Mouse (Mus musculus) left cerebral cortex, postnatal 25 days (tissue): ENCODE data around the gene Uhrf1bp1. TPM values are rescaled to one million over a fixed set of nuclear protein-coding genes. Genes with fewer than 3 reads are reported as not detected.
A peak's percentile ranks its signal among the peaks of the same experiment; 100 is the strongest.

Experiments used
- DNase-seq, 2 experiments: peaks; one replicate each; pipeline ENCODE4 v3.0.0; 2022; ENCODE audit warnings: low spot score in 2 of 2, mixed read lengths in 1 of 2
- intact Hi-C: fragments of 180-260 bp; cut with DNase I; formaldehyde crosslinking; loops from one replicate; pipeline ENCODE4 v1.15.1; 2025
- total RNA-seq, 2 experiments: library from RNA; stranded (reverse); gene quantifications; 2 replicates each; pipeline ENCODE4 v1.2.3; 2021

The Uhrf1bp1 gene
- 10 to 100 TPM; 17.8 to 22.9 TPM for total RNA-seq

DNA sequence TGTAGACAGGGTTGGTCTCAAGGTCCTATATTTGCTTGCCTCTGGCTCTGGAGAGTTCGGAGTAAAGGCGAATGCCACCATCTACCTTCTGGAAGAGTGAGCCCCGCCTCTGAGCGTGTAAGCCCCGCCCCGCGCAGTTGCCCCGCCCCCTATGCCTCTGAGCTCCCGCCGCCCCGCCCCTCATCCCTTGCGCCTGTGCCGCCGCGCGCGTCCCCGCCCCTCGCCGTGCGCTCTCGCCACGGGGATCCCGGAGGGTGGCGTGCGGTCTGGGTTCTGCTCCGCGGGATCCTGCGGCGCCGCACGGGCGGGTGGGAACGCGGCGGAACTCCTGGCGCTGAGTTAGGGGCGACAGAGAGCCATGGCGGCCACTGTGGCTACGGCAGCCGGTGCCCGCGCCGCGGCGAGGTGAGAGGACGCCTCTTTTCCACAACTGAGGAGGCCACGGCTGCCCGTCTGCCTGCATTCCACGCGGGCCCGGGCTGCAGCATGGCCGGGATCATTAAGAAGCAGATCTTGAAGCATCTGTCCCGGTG, at the start of gene Uhrf1bp1:
Gene Uhrf1bp1, plus strand, starts transcription at position 177 of the 533 bp plus-strand sequence.
- intact Hi-C loops, result no loop called here
- DNase-seq, result peak; percentile 78 to 81

DNA sequence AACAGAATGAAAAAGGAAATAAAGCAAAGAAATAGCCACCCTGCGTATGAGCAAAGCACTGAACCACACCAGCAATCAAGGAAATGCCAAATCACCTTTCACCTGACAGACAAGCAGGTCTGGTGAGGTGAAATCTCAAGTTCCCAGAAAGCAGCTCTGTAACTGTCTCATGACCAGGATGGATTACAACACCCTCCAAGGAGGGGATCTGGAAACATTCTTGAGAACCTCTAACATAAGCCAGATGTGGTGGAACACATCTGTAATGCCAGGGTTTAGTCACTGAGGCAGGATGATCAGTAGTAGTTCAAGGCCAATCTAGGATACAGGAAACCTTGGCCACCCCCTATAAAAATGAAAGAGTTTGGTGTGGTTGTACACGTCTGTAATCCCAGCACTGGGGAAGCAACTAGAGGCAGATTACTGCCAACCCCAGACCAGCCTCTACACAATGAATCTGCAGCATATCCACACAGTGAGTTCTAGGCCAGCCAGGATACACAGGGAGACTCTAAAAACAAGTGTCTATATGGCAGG, 48.6 kb upstream of the Uhrf1bp1 start:
- intact Hi-C loops, result no loop called here
- DNase-seq, result no peak

DNA sequence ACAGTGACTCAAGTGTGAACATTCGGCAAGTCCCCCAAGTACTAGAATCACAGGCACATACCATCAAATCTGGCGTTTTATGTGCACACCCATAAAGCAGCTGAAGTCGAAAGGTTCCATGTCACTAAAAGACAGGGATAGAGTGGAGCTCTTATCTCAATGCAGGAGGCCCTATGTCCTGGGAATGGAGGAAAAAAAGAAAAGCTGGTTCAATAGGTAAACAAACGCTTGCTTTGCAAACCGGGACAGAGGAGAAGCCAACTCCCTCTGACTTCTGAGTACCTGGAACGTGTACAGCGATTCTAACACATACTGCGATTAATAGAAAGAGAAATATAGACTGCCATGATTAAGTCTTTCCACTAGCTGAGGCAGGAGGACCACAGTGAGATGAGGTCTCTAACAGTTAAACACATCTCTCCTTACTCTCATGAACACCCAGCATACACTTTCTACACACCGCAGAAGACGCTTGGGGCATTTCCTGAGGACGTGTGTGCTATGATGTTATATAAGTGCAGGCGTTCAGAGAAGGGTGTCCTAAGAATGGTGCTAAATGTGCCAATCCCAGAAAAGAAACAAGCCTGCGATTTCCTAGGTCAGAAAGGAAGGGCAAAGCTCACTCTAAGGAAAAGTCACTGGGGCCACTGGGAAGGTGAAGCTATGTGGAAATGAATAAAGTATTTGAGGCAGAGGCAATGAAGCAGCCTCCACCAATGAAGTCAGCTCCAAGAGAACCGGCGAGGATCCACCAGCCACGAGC, 45.5 kb upstream of the Uhrf1bp1 start:
- intact Hi-C loops, result no loop called here
- DNase-seq, result no peak

DNA sequence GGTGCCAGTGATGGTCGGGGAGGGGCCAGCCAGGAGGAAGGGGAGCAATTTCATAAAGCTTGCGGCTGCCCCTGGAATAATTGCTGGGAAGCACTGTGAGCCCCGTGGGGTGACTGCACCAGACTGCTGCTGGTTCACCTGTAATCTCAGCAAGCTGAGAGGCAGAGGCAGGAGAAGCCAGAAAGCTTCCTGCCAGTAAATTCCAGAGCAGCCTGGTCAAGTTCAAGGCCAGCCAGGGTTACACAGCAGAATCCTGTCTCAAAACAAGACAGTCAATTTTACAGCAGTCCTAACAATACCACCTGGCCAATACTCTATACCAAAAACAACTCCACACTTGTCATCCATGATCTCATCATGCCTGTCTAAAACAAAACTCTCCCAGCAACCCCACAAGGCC, 44.3 kb upstream of the Uhrf1bp1 start:
- intact Hi-C loops, result no loop called here
- no peak for DNase-seq

DNA sequence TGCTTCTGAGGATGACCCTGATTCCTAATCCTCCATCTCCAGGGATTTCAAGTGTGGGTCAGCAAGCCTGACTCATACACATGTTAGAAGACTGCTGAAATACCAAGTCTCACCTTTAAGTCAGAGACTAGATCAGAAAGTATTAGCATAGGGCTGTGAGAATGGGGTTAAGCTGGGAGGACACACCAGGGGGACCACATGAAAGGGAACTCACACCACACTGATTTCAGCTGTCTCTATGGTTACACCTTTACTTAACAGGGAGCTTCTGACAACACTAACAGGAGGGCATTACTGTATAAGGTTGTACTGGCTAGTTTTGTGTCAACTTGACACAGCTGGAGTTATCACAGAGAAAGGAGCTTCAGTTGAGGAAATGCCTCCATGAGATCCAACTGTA, 41.6 kb upstream of the Uhrf1bp1 start:
- intact Hi-C loops, result no loop called here
- DNase-seq, result no peak

DNA sequence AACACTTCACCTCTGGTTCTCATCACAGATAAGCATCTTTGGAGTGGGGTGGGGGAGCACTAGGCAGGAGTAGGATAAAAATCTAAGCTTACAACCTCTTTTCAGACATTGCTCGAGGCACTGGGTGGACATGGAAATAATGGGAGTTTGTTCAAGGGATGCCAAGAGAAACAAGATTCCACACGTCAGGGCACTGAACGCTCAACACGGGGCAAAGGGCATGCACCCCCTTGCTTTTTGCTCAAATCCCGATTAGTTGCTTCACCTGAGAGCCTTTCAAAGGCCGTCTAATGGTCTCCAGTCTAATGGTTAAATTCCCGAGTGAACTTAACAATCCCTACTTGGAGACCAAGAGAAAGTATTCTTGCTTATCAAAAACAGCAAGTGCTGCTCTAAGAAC, 37.2 kb upstream of the Uhrf1bp1 start:
- DNase-seq, result no peak
- intact Hi-C loops, result no loop called here

DNA sequence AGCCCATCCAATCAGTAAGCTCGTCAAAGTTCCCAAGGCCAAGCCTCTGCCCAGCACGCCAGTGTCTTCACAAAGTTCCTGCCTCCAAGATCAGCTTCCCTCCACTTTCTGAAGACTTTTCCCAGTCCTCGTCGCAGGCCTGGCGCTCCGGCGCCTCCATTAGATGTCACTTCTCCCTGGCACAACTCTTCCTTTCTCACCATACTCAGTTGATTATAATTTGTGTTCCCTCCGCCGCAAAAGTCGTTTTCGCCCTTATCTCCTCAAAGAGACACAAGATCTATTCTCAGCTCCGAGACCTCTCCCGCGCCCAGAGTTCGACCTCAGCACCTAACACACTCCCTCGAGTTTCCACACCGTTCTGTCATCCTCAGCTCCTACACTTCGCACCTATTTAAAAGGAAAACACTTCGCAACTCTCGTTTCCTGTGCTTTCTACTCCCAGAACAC, 36.7 kb upstream of the Uhrf1bp1 start:
- intact Hi-C loops, result no loop called here
- DNase-seq, result peak; percentile 29 to 34

DNA sequence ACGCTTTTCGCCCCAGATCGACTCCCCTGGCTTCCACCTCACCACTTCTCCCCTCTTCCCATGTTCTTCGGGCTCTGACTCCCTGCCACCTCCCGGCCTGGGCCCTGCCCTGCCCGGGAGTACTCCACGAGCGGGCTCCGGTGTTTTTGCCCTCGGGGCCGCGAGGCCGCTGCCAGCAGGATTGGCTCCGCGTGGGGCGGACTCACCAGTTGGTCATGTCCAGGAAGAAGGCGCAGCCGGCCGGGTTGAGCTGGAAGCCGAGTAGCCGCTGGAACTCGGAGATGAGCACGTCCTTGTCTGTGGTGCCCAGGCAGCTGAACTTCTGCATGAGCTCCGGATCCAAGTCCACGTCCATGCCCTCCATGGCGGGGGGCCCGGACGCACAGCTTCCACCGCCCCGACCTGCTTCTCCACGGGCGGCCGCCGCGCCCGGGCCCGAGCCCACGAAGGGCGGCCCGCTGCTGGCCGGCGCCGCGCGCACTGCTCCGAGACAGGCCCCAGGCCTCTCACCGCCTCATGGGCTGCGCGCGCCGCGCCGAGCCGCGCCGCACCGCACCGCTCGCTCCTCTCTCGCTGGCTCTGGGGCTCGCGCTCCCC, 36.2 kb upstream of the Uhrf1bp1 start:
- intact Hi-C loops, result loop anchor here (1.0 to 2.0 kb wide), 2 partner anchors 19 to 53 kb away; no protein-coding TSS in a partner anchor
- DNase-seq, result peak in 1 of 2 experiments; percentile 44

DNA sequence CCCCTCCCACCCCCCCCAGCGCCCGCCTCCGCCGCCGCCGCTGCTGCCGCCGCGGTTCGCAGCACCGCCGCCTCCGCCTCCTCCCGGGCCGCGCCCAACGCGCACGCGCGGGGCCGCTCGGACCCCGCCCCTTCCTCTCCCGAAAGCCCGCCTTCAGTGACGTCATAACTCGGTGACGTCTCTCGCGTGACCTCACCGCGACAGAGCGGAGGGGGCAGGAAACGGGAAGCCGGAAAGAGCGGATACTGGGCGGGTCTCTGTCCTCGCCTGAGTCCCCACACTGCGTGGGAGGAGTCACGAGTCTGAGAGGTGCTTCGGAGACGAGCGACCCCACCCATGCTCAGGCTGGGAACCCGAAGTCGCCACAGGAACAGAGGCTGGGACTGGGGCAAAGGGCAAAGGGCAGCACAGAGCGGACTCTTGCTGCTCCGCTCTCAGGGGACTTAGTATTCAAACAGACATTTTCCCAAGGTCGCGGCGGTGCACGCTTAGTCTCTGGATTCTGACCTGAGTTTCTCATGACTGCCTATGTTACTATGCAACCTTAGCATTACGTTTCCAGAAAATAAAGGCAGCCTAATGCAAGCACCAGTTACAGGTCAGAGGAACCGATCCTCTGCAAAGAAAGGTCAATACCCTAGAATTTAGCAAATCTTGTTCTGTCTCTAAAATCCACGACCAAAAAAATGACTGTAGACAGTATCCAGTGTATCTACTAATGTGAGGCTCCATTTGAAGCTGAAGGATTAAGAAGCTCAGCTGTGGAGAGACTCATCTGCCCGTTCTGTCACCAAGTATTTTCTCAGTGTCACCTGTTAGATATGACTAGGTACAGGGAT, 35.5 kb upstream of the Uhrf1bp1 start, which contains the start of gene D17Wsu92e:
Gene D17Wsu92e, minus strand, starts transcription at position 81 of the 839 bp plus-strand sequence.
- intact Hi-C loops, result loop anchor here (1.0 to 2.0 kb wide), 2 partner anchors 19 to 54 kb away; no protein-coding TSS in a partner anchor
- DNase-seq, result peak; percentile 96 to 98

DNA sequence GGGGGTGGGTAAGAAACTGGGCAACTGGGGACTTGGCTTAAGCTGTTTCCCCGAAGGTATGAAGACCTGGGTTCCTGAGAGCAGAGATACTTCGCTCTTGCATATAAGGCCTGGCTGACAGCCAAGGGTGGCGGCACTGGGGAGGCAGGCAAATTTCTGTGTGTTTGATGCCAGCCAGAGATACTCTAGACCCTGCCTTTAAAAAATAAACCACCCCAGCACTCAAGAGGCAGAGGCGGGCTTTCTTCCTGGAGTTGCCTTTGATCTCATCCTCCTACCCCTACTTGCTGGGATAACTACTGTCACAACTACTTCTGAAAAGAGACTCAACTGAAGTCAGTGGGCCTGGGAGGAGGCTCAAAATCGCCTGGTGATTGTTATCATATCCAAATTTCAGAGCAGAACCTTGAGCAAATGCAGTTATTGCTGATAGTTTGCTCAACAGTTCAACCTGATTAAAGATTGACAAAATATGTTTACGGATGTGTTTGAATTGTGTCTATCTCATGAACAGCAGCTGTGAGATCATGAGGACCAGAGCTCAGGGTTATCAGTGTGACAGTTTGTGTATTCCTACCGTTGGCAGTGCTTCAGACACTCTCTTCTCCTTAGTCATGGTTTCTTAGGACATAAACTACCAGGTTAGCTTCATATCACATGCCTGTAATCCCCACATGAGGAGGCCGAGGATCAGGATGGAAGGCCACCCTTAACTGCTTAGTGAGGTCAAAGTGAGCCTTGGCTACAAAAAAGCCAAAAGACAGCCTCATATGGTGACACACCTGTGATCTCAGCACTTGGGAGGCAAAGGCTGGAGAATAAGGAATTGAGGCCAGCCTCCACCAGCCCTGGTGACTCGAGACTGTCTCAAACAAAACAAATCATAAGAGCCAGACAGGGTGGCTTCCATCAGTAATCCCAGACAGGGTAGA, 34.6 kb upstream of the Uhrf1bp1 start:
- intact Hi-C loops, result loop anchor here (2.0 kb wide), 1 partner anchor 55 kb away; no protein-coding TSS in a partner anchor
- peak in 1 of 2 experiments; percentile 10 for DNase-seq

DNA sequence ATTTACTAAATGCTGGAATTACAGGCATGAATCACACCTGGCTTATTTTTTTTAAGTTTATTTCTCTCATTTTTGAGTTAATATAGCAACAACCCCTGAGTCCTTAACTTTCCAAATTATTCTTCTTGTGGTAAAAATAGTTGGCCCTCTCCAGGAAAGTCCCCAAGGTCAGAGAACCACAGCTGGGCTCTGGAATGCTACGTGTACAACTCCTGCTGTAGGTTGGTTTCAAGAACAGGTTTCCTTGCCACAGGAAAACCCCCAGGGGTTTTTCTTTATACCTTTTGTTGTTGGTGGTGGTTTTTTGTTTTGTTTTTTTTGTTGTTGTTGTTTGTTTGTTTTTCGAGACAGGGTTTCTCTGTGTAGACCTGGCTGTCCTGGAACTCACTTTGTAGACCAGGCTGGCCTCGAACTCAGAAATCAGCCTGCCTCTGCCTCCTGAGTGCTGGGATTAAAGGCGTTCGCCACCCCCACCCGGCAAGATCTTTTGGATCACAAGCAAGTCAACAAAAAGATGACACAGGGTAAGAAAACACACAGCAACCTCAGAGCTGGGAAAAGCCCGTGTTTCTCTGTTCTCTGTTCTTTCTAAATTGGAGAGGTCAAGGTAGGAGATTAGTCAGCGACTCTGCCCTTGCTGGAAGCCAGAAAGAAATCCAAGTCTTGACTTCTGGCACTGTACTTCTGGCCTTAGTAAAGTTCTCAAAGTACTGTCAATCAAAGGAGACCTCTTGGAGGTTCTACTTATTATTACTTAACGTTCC, 32.9 kb upstream of the Uhrf1bp1 start:
- intact Hi-C loops, result no loop called here
- no peak for DNase-seq

DNA sequence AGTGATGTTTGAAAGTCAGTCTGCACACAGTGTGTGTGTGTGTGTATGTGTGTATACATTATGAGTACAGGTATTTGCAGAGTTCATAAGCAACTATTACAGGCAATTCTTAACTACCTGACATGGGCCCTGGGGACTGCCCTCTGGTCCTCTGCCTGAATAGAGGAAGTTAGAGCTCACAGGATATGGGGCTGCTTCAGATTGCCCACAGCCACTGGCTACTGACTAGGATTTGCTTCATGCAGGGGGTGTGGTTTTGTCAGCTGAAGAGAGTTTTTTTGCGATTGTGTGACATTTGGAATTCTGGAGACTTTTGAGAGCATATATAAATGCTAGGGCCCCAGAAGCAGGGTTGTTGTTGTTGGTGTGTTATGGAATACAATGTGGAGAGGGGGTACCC, 31.3 kb upstream of the Uhrf1bp1 start:
- DNase-seq, result no peak

DNA sequence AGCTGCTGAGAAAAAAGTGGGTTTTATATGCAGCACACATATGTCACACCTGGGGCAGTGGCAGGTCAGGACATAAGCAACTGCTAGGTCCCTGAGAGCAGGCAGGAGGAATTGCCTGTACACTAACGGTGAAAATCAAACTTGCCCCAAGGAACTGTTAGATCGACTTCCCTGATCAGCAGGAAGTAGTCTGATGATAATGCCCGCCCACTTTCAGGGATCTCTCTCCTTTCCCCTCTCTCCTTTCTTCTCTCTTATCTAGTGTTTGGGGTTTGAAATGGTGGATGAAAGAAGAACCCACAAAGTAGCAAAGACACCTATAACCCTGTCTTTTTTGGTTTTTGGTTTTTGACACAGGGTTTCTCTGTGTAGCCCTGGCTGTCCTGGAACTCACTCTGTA, 30.7 kb upstream of the Uhrf1bp1 start:
- intact Hi-C loops, result no loop called here
- no peak for DNase-seq

More for the DNA sequence above, 31.3 kb upstream of the Uhrf1bp1 start:
- intact Hi-C loops, result no loop called here

DNA sequence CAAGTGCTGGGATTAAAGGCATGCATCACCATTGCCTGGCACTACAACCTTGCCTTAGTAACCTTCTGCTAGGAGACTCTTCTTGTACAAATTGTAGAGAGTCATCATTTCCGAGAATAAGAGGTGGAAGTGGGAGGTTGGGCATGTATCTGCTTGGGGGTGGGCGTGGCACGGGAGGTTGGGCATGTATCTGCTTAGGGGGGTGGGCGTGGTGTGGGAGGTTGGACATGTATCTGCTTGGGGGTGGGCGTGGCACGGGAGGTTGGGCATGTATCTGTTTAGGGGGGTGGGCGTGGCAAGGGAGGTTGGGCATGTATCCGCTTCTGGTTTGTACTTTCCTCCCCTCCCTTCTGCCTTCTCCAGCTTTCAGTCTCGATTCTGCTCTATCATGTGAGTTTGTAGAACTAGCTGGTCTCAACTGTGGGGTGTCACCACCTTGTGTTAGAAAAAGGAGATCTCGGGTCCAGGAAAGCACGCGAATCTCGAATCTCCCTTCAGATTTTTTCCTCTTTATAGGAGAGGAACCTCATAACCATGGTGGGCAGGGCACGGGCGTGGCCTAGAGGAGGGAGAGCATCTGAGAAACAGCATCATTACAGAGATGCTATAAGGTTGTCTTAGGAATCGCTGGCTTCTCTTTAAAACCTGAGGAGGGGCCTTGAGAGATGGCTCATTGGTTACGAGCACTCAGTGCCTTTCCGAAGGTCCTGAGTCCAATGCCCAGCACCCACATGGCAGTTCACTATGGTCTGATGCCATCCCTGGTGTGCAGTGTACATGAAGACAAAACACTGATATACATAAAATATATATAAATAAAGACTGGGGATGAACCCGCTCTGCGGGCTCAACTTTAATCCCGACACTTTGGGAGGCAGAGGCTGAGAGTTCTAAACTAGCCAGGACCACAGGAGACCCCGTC, 30.0 kb upstream of the Uhrf1bp1 start:
- DNase-seq, result peak; percentile 7 to 34
- intact Hi-C loops, result no loop called here

DNA sequence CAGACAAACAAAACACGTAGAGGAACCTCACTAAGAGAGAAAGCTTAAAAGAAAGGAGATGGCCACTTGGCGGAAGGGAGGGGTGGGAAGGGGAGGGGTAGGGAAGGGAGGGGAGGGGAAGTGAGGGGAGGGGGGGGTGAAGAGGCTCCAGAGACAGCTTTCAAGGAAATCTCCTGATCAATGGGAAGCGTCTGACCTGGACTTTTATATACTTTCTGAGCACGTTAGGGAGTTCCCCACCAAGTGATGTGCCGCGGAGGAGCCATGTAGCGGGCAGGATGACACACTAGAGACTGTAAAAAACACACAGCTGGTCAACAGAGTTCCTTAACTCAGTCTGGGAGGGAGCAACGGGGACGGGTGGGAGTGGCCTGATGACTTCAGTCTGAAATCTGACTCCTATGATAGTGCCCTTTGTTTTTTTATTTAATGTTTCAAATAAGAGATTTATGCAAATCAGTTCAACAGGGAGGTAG, 29.3 kb upstream of the Uhrf1bp1 start:
- intact Hi-C loops, result no loop called here
- DNase-seq, result no peak

DNA sequence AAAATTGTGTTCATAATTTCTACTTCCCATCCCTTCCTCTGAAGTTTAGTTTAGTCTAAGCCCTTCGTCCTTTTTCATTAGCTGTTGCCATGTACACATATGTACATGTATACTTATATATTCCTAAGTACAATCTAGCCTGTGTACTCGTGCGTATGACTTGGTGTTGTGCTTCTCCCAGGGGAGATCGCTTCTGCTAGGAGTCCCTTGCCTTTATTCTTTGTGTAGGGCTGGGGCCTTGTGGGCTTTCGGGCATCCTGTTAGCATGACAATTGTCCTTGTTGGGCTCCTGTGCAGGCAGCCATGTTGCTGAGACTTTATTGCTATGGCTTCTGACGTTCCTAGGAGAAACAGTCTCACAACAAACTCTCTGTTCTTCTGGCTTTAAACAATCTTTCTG, 28.7 kb upstream of the Uhrf1bp1 start:
- intact Hi-C loops, result no loop called here
- DNase-seq, result no peak

DNA sequence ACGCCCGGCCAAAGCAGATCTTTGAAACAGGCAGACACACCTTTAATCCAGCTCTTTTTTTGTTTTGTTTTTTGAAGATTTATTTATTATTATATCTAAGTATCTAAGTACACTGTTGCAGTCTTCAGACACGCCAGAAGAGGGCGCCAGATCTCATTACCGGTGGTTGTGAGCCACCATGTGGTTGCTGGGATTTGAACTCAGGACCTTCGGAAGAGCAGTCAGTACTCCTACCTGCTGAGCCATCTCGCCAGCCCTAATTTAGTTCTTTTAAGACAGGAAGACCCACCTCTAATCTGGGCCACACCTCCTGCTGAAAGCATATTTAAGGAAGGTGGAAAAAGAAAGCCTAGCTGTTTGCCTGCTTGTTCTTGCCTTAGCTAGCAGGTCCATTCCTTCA, 25.8 kb upstream of the Uhrf1bp1 start:
- intact Hi-C loops, result no loop called here

More for the DNA sequence above, 25.8 kb upstream of the Uhrf1bp1 start:
- DNase-seq, result no peak
